Mouse (Mus musculus): ENCODE data around the gene Igsf3.

- TF ChIP-seq CTCF (IDR thresholded peaks at IDR 0.05) (no peak), EP300 (IDR thresholded peaks at IDR 0.05; ENCODE audit: insufficient read depth, low read depth, low read length) (no peak)
Measured at GRCm38 (mm10) chr3:101398877-101399276, 22.0 kb downstream of the Igsf3 start.

All from heart, adult 2 months (tissue).